Mouse (Mus musculus) CH12.LX (cell line): ENCODE results near the gene Card9.

Experiments
- CTCF ChIP-seq, 2 experiments: IDR thresholded peaks in 1 of 2; conservative IDR thresholded peaks in 1 of 2; 2 replicates each; pipeline ENCODE4 v1.5.1; 2011 to 2012; ENCODE audit warnings: low read depth in 2 of 2, low read length in 2 of 2, improper control_type of control experiment in 1 of 2, inconsistent platforms in 1 of 2, mild to moderate bottlenecking in 1 of 2, moderate library complexity in 1 of 2
- E2F4 ChIP-seq: IDR thresholded peaks from 2 replicates; pipeline ENCODE4 v1.6.1; 2011; ENCODE audit warnings: low read depth, low read length, improper control_type of control experiment; ENCODE audit not compliant: insufficient replicate concordance
- EP300 ChIP-seq: IDR thresholded peaks from 2 replicates; pipeline ENCODE4 v1.6.1; 2011; ENCODE audit warnings: low read length, improper control_type of control experiment
- TBP ChIP-seq: conservative IDR thresholded peaks from 2 replicates; pipeline ENCODE4 v1.6.1; 2011; ENCODE audit warnings: low read depth, low read length, improper control_type of control experiment
- ZMIZ1 ChIP-seq: IDR thresholded peaks from 2 replicates; pipeline ENCODE4 v1.6.1; 2012; ENCODE audit warnings: low read depth, mild to moderate bottlenecking, inconsistent platforms, low read length, improper control_type of control experiment

GRCm38 (mm10) chr2:26362991-26363390 lies 2.3 kb upstream of the Card9 start:
- TF ChIP-seq CTCF (conservative IDR thresholded peaks at IDR 0.05 in 1 of 2, IDR thresholded peaks at IDR 0.05 in 1 of 2; ENCODE audit: low read depth in 2 of 2, low read length in 2 of 2) (no peak), EP300 (no peak), E2F4 (no peak), ZMIZ1 (no peak), TBP (no peak)
